Mouse (Mus musculus): ENCODE results near the gene Ubr4. TPM values are rescaled to one million over a fixed set of nuclear protein-coding genes. Genes with fewer than 3 reads are reported as not detected.

Gene Ubr4
- total RNA-seq, 4 experiments from 2014 or later = 130 to 207 (median 167) TPM

Small RNA genes within 50 kb of the gene (microRNA-seq; reads per million reads assigned to microRNA genes)
- gene Gm24245 (0 reads per million in 2 experiments), gene Gm25732 (0 to 0.18 reads per million in 2 experiments)

Other genes with a start within 250 kb of the Ubr4 start
- gene Minos1, start 221.5 kb upstream of the Ubr4 start, total RNA-seq (2022) = 100 to 1,000 TPM; 273 to 460 (median 363) TPM
- gene Capzb, start 159.7 kb upstream of the Ubr4 start, total RNA-seq (2022) = 100 to 1,000 TPM; 357 to 412 (median 388) TPM
- 10 to 100 TPM; 10.3 to 12.0 (median 11.6) TPM for gene Pqlc2, start 41.9 kb upstream of the Ubr4 start, total RNA-seq (2022)
- 10 to 100 TPM; 65.4 to 73.5 (median 68.8) TPM for gene Akr7a5, start 41.9 kb upstream of the Ubr4 start, total RNA-seq (2022)
- 10 to 100 TPM; 61.8 to 65.3 (median 63.0) TPM for gene Mrto4, start within 50 bp of the Ubr4 start, total RNA-seq (2022)
- 100 to 1,000 TPM in 1 of 4 experiments, 10 to 100 TPM in 3; 68.1 to 102 (median 84.3) TPM for gene Emc1, start within 50 bp of the Ubr4 start, total RNA-seq (2022)
- 10 to 100 TPM; 10.7 to 13.3 (median 12.0) TPM for gene Iffo2, start 177.9 kb downstream of the Ubr4 start, total RNA-seq (2022)

All from adrenal gland, adult 8-10 months (tissue).